Mouse (Mus musculus): ENCODE data around the gene Agtr2.
"Not testable (repeated sequence)": the region's sequence is repeated elsewhere in the genome, so short reads cannot be mapped to it uniquely, and the experiment has no call there.

Agtr2 gene

GRCm38 (mm10) chrX:21484414-21484813 is at the start of gene Agtr2:
Gene Agtr2 (plus strand): TSS chrX:21484544.
- DNase-seq = no peak

GRCm38 (mm10) chrX:21452519-21452918 is 31.8 kb upstream of the Agtr2 start:
- no peak for DNase-seq

- DNase-seq = no peak
Measured at GRCm38 (mm10) chrX:21488111-21488510, 3.8 kb downstream of the Agtr2 start.

- no peak for DNase-seq
Measured at GRCm38 (mm10) chrX:21500242-21500641, 15.9 kb downstream of the Agtr2 start.

- not testable (repeated sequence) for DNase-seq
Measured at GRCm38 (mm10) chrX:21507333-21507732, 23.0 kb downstream of the Agtr2 start.

- DNase-seq = no peak
Measured at GRCm38 (mm10) chrX:21522590-21522989, 38.2 kb downstream of the Agtr2 start.

All from cerebellum, postnatal 36 days (tissue).